Mouse (Mus musculus) lung, postnatal 14 days (tissue): ENCODE results near the gene R3hcc1l.

Experiments
- DNase-seq: peaks from one replicate; pipeline ENCODE4 v3.0.0; 2021

The R3hcc1l gene

GRCm38 (mm10) chr19:42602041-42602440 is 83.5 kb downstream of the R3hcc1l start:
- no peak for DNase-seq

GRCm38 (mm10) chr19:42602576-42602975 is 84.0 kb downstream of the R3hcc1l start:
- no peak for DNase-seq

DNA sequence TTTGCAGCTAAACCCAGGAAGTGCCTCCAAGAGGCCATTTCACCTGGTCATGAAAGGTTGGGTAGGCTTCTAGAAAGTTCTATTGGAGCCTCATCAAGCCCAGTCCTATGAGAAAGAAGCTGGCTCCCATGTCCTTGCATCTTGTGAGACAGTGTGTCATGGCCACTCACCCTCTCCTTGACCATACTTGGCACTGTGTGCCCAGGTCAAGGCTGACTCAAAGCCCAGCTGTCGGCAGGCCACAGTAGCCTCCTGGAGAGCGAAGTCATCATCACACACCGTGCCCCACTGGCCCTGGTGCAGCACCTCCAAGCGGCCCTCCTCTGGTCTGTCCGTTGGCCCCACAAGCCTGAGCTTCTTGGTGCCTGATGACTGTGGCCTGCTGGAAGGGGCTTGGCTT is 89.5 kb downstream of the R3hcc1l start:
- DNase-seq = no peak

- no peak for DNase-seq
Observed at GRCm38 (mm10) chr19:42609716-42610115, 91.2 kb downstream of the R3hcc1l start.

DNA sequence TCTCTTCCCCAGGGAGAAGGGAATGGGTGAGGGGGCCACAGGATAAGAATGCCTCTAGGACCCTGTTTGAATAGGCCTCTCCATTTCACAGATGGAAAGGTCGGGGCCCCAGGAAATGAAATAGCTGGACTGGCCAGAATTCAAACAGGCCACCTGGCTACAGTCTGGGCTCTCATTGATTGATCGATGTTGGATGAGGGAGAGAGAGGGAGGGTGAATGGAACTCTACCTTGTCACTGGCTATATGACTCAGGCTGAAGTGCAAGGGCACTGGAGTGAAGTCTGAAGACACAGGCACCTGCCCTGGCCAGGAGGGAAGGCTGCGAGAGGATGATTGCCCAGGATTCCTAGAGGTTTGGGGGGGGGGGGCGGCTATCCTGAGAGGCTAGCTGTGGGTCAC is 93.2 kb downstream of the R3hcc1l start:
- DNase-seq = no peak

DNA sequence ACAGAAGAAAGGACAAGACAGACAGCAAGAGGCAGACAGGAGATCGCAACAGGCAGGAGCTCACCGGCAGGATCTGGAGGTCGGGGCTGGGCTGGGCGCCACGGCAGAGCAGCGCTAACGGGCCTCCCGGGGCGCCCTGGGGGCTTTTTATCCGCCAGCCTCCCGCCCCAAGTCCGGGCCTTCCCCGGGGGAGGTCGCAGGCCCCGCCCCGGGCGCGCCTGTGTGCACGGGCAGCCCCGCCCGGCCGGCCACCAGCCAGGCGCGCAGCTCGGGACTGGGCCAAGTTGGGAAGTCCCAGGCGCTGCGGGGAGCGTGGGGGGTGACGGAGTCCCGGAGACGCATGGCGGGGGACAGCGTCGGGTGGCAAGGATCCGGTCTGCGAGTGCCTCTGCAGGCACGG is 94.1 kb downstream of the R3hcc1l start, which contains the start of gene Loxl4:
TSS of gene Loxl4 (minus strand) at position 160 of the 400 bp plus-strand sequence.
- peak; percentile 72 for DNase-seq

DNA sequence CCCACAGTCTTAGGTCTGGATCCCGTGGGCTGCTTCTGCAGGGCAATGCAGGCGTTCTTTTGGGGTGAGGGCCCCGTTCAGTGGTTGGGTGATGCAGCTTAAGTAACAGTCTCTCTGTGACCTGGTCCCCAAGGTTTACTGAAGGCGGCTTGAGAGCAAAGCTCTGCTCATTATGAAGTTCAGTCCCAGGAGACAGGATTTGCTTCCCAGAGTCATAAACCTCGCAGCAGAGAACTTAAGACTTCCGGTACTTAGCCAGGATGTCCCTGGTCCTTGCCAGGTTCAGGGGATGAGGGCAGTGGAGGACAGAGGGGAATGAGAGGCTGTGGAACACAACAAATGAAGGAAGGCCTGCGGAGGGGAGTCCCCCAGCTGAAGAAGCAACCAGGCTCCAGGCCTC is 94.6 kb downstream of the R3hcc1l start:
- no peak for DNase-seq

- DNase-seq = no peak
Observed at GRCm38 (mm10) chr19:42613647-42614225, 95.2 kb downstream of the R3hcc1l start.

DNA sequence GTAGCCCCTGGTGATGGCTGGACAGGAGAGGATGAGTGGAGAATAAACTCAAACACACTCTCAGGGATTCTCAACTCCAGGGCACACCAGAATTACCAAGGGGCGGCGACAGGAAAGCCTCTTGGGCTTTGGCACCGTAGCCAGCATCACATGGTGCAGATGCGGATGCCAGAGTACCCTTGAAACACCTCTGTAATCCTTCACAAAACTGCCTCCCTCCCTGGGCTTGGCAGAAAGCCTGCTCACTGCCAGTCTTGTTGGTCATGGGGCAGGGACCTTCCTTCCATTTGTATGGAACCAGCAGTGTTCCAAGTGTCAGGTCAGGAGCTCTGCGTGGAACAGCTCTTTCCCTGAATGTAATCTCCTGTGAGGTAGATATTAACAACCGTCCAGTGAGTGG is 109.5 kb downstream of the R3hcc1l start:
- no peak for DNase-seq

DNA sequence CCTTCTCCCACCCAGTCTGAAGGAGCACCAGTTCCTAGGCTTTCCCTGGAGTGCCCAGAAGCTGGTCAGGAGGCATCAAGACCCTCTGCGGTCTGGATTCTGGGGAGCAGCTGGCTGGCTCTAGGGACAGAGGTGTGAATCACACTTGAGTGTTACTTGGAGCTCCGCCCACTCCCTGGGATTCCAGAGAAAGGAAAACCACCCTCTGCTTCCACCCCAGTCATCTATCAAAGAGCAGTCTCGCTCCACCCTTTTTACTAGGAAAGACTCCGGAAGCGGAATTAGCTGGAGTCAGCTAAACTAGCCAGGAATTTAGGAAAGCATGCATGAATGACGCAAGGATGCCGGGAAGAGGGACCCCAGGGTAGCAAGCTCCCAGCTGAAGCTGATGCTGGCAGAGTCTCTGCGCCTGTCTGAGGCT is 113.0 kb downstream of the R3hcc1l start:
- DNase-seq = peak; percentile 36

DNA sequence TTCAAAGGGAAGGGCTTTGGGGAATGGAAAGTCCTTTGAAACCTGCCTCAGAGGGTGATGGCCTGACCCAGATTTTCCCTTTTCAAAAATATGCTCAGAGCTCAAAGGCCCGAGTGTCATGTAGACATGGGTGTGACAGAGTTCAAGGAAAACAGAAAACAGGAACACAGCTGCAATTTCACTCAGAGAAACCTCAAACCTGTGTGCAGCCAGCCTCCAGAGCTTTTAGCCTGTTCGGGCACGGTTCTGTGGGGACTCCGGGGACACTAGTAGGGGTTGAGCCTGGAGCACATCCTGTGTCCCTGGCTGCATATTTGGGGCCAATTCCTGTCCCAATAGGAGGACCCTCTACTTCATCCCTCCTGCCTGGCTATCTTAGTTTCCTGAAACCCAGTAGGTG is 113.7 kb downstream of the R3hcc1l start:
- DNase-seq = no peak

- DNase-seq = no peak
Observed at GRCm38 (mm10) chr19:42633650-42634049, 115.1 kb downstream of the R3hcc1l start.

DNA sequence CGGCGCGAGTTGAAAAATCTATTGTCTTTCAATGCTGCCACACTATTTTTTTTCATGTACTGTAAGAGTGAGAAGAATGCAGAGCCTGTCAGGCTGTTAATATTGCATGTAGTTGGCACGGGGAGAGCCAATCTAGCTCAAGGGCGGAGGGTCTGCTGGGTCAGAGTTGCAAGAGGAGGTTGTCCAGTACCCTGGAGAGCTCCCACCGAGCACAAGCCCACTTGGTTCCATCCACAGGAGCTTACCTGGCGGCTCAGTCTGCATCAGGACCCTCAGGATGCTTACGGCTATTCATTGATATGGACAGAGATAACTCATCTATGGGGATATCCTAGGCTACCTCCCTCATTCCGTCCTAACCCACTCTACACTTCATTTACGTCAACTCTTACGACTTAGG is 118.1 kb downstream of the R3hcc1l start:
- DNase-seq = no peak

GRCm38 (mm10) chr19:42638604-42639481 is 120.3 kb downstream of the R3hcc1l start:
- no peak for DNase-seq

- no peak for DNase-seq
Observed at GRCm38 (mm10) chr19:42639544-42639943, 121.0 kb downstream of the R3hcc1l start.

DNA sequence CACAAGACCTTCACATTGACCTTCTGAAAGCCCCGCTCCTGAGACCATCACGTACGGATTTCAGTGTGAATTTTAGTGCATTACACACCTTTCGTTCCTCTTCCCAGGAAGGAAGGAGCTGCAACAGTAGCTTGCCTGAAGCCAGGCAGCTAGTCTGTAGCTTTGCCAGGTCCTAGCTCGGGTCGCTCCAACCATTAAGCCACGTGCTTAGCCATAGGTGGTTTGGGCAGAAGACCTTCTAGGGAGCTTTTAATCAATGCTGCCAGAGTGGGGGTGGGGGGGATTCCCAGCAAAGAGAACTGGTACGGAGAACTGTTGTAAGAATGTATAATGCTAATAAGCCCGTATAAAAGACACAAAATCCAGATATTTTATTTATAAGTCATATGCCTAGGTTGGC is 121.7 kb downstream of the R3hcc1l start:
- no peak for DNase-seq
